Mouse (Mus musculus): ENCODE data around the gene Armc9.

DNA sequence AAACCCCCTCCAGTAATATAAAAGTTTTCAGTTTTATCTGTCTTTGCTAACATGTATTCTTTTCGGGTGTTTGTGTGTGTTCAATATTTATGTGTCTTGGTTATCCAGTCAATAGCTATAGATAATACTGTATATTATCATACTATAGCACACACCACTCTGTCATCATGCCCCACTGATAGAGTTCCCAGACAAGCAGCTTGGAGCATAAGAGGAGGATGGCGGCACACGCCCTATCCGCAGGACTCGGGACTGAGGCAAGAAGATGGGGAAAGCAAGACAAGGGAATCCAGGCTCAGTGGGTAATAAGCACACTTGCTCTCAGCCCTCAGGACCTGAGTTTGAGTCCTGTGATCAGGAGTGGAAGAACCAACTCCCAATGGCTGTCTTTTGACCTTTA lies 5.9 kb downstream of the Armc9 start:
- TF ChIP-seq CTCF (IDR thresholded peaks at IDR 0.05; ENCODE audit: extremely low read depth, insufficient read depth, low read length), result no peak
- TF ChIP-seq POLR2A (IDR thresholded peaks at IDR 0.05; ENCODE audit: extremely low read depth, insufficient read depth, low read length), result no peak
